Mouse (Mus musculus) thymus, postnatal 0 days (tissue): ENCODE results near the gene 1700003E16Rik. TPM values are rescaled to one million over a fixed set of nuclear protein-coding genes. Genes with fewer than 3 reads are reported as not detected.
A peak's percentile ranks its signal among the peaks of the same experiment; 100 is the strongest.

Experiments
- DNase-seq: peaks from one replicate; pipeline ENCODE4 v3.0.0-alpha.2; 2015; ENCODE audit warnings: low spot score
- polyA plus RNA-seq: library from polyadenylated mRNA; unstranded; fragments of >200 nt; fragmentation: Nextera tagmentation; extraction: Ambion mirVana; gene quantifications from 2 replicates; pipeline ENCODE4 v1.2.1, GENCODE M21; 2015

The 1700003E16Rik gene
- polyA plus RNA-seq, 1 experiment from 2014 or later = 0.21 TPM

DNA sequence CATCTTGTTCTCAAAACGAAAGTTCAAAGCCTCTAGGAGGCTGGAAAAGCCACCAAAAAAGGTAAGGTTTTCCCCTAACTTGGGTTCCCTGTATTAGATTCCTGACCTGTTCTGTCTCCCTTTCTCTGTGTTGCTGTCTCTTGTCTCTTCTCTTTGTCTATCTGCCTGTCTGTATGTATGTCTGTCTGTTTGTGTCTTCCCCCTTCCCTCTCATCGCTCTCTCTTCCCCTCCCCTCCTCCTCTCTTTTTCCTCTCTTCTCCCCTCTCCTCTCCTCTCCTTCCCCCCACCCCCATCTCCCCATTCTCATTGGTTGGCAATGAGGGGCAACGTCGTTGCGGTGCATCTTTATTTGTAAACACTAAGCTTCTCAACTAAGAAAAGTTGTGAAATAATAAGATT, 30.9 kb upstream of the 1700003E16Rik start, which contains the start of gene Ino80b:
Ino80b (minus strand) TSS at position 101 of the 400 bp plus-strand sequence.
- DNase-seq = no peak

GRCm38 (mm10) chr6:83127419-83127818, 28.8 kb upstream of the 1700003E16Rik start:
- no peak for DNase-seq

DNA sequence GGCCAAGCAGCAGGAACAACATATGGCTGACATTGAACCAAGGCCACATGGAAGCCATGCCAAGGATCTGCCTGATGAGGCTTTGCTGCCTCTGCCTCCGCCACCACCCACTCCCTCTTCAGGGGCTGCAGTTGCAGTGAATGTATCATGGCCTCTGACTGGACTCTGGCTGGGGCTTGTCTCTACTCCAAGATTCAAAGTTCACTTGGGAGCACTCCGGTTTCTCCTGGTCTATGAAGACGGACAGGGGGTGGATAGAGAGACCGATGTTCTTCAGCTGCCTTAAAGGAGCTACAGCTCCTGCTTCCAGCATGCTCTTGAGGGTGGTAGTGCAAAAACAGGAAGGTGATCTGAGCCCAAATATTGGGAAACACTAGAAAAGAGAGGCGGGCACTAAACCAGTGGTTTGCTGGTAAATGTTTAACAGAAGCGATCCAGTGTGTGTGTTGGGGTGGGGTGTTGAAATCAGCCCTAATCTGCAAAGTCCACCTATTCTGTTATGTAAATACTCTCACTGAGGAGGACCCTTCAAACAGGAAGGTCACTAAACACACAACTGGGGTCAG, 24.7 kb upstream of the 1700003E16Rik start:
- no peak for DNase-seq

DNA sequence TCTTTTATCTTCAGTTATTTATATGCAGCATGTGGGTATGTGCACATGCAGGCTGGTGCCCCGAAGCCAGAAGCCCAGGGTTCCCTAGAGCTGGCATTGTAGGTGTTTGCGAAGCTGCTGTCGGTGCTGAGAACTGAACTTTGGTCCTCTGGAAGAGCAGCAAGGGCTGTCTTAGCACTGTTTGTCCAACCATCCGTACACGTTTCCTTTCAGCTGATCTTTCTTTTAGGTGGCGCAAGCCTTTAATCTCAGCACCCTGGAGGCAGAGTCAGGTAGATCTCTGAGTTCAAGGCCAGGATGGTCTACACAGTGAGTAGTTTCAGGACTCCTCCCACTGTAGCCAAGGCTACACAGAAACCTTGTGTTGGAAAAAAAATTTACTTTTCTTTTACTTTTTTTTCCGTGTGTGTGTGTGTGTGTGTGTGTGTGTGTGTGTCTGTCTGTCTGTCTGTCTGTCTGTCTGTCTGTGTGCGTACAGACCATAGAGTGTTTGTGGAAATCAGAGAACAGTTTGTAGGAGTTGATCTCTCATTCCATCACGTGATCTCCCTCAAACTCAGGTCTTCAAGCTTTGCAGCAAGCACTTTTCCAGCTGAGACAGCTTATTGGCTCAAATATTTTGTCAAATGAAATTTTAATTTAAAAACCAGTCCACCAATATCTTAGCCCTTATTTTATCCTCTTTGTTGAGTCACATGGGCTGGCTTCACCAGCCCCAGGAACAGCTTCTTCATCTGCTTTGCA, 23.9 kb upstream of the 1700003E16Rik start:
- DNase-seq = no peak

DNA sequence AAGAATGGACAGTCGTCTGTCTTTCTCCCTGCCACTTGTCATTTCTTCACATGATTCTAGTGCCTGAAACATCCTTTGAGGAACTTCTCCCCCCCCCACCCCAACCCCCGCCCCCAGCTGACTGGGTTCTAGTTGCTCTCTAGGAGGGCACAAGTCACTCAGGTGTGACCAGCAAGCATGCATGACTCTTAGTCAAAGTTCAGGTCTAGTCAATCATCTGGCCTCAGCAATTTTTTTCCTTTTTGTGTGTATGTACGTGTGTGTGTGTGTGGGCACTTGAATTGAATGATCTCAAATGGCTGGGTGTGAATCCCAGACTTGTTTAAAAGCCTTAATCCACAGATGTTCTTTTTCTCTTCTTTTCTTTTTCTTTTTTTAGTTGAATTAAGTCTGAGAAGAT, 22.0 kb upstream of the 1700003E16Rik start:
- no peak for DNase-seq

- DNase-seq = no peak
Measured at GRCm38 (mm10) chr6:83134951-83135513, 21.2 kb upstream of the 1700003E16Rik start, which contains the start of gene Rtkn. TSS of gene Rtkn (plus strand) at chr6:83135463.

- DNase-seq = no peak
Measured at GRCm38 (mm10) chr6:83135571-83136161, 20.5 kb upstream of the 1700003E16Rik start.

- no peak for DNase-seq
Measured at GRCm38 (mm10) chr6:83136291-83136880, 19.8 kb upstream of the 1700003E16Rik start.

- peak; percentile 81 for DNase-seq
Measured at GRCm38 (mm10) chr6:83136881-83137575, 19.2 kb upstream of the 1700003E16Rik start.

DNA sequence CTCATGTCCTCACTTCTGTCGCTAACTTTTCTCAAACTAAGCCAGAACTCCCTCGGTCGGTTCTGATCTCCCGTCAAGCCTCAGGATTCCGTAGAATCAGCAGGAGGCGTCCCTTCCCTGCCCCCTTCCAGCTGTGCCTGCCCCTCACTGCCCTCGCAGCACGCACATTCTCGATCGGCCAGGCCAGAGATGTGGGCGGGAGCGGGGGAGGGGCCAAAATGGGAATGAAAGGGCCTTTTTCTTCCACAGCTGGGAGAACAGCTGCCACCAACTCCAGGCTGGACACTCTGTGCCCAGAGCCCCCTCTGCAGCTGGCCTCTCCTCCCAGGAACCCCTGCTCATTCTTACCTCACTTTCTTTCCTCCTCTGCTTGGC, 18.6 kb upstream of the 1700003E16Rik start:
- no peak for DNase-seq

GRCm38 (mm10) chr6:83138056-83138455, 18.1 kb upstream of the 1700003E16Rik start:
- DNase-seq = peak; percentile 66

- no peak for DNase-seq
Measured at GRCm38 (mm10) chr6:83140044-83140443, 16.2 kb upstream of the 1700003E16Rik start.

DNA sequence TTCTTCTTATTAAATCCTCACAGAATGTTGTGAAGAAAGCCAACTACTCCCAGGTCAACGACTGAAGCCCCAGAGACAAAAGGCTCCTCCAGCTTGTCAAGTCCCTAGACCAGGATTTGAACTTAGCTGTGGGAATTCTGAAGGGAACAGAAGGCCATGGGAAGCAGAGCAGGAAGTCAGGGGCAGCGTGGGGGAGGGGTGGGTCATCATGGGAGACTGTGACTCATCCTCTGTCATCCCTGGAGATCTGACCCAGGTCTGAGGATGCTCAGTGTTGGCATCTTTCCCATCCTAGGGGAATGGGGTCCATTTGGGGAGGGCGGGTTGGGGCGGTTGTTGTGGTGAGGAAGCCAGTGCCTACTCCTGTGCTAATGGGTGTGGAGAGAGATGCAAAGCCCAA, 14.6 kb upstream of the 1700003E16Rik start:
- DNase-seq = no peak

GRCm38 (mm10) chr6:83142211-83142731, 13.9 kb upstream of the 1700003E16Rik start:
- DNase-seq = no peak

GRCm38 (mm10) chr6:83142886-83143285, 13.3 kb upstream of the 1700003E16Rik start:
- DNase-seq = no peak

DNA sequence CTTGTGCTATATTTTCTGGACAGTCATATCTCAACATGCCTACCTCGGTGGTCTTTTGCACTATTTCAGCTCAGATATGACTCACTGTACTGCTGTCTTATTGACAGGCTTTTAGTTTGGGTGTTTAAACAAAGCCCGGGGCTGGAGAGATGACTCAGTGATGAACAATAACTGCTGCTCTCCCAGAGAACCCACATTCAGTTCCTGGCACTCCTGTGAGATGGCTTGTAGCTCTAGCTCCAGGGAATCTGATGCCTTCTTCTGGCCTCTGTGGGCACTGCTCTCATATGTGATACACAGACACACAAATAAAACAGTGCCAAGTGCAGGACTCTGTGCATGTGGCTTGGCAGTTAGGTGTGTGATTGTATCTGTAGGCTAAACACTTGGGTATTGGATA, 11.0 kb upstream of the 1700003E16Rik start:
- DNase-seq = no peak

- DNase-seq = no peak
Measured at GRCm38 (mm10) chr6:83145805-83146204, 10.4 kb upstream of the 1700003E16Rik start.

- no peak for DNase-seq
Measured at GRCm38 (mm10) chr6:83147280-83147679, 8.9 kb upstream of the 1700003E16Rik start.

DNA sequence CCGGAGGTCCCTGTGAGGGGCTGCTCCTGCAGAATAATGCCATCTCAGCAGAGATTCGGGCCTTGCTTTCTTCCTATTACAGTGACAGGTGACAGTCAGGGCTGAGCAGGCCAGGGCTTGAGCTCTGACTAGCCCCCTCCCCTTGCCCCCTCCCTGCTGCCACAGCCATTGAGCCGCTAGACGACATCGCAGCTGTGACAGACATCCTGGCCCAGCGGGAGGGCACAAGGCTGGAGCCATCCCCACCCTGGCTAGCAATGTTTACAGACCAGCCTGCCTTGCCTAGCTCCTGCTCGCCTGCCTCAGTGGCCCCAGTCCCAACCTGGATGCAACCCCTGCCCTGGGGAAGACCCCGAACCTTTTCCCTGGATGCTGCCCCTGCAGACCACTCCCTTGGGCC, 4.5 kb upstream of the 1700003E16Rik start:
- DNase-seq = no peak

DNA sequence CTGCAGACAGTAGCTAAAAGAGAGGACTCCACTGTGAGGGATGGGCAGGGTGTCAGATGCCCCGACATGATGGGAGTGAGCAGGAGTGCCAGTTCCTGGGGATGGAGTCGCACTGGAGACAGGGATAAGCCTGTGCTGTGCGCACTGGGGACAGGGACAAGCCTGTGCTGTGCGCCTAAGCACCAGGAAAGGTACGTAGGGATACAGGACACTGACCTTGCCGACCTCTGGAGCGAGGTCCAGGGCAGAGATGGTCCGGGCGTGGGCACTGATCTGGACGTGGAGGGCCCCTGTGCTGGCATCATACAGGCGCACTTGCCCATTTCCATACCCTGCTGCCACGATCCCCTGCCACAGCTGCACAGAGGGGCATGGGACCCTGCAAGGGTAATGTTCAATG, 3.2 kb upstream of the 1700003E16Rik start:
- DNase-seq = no peak

GRCm38 (mm10) chr6:83153485-83153884, 2.7 kb upstream of the 1700003E16Rik start:
- no peak for DNase-seq
